Mouse (Mus musculus) gastrocnemius, adult 8-10 months (tissue): ENCODE measurements at regions not wholly inside any gene's neighbourhood (a gene's known extent, or its start where the extent isn't known, plus 50 kb on each side); places are given as distances from the start of the nearest gene placed in this dataset.

Source experiments
- DNase-seq, 2 experiments: peaks; one replicate each; pipeline ENCODE4 v3.0.0; 2022; ENCODE audit warnings: low spot score in 2 of 2

DNA sequence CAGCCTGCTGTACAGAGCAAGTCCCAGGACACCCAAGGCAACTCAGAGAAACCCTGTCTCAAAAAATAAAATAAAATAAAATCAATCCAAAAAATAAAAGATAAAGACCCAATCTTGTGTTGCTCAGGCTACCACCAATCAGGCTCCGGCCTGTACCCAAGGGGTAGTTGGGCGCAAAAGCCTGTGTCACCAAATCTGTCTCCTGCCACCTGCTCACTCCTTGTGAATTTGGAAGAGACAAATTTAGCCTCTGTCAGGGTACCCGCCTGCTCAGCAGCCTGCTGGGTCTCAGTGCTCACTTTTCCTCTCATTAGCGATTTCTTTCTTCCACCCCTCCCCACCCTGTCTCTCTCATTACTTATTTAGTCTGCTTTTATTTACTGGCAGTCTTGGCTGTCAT is 54.6 kb downstream of the Sox4 start:
- no peak for DNase-seq

DNA sequence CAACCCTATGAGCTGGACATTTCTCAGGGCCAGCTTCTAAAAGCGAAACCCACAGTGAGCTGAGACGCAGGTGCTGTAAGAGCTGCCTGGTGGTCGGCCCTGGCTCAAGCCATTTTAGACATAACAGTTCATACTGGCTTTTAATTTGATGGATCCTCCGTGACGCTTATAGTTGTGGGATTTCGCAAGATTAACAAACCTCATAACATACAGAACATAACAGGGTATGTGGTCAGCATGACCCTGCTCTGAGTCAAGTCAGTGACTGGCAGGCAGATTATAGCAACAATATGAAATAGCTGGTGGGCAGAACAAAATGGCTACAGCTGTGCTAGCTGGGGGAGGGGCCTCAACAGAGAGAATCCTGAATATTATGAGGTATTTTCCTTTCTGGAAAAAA is 60.6 kb downstream of the Sox4 start:
- DNase-seq = no peak

DNA sequence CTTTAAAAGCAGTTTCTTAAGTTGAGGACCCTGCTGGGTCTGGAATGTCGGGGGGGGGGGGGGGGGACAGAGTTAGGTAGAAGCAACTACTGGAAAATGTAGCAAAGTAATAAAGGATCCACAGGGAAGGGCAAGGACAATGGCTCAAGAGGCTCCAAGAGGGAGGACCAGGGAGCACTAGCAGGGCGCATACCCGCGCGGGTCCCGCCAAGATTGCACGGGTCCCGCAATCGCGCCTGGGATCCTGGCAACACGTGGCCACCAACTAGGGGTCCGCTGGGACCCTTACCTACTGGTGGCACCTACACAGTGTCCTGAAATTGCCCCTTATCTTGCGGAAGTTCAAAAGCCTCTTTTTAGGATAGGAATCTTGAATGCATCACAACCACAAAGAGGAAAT is 66.4 kb downstream of the Sox4 start:
- DNase-seq = no peak

DNA sequence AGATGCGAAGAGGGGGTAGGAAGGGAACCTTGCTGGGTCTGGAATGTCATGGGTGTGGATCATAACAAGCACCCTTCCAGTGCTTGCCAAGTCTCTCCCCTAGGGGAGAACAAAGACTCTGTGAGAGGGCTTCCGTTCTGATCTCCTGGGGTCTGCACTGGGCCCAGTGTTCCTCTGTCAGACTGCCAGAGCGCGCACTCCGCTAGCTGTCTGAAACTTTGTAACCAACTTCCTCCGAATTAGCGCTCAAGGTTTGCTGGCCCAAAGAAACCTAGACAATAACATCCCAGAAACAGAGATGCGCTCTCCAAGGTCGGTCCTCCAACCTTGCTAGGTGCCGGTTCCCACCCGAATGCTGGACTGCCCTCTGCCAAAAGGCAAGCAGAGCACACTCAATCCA is 66.8 kb downstream of the Sox4 start:
- no peak for DNase-seq

DNA sequence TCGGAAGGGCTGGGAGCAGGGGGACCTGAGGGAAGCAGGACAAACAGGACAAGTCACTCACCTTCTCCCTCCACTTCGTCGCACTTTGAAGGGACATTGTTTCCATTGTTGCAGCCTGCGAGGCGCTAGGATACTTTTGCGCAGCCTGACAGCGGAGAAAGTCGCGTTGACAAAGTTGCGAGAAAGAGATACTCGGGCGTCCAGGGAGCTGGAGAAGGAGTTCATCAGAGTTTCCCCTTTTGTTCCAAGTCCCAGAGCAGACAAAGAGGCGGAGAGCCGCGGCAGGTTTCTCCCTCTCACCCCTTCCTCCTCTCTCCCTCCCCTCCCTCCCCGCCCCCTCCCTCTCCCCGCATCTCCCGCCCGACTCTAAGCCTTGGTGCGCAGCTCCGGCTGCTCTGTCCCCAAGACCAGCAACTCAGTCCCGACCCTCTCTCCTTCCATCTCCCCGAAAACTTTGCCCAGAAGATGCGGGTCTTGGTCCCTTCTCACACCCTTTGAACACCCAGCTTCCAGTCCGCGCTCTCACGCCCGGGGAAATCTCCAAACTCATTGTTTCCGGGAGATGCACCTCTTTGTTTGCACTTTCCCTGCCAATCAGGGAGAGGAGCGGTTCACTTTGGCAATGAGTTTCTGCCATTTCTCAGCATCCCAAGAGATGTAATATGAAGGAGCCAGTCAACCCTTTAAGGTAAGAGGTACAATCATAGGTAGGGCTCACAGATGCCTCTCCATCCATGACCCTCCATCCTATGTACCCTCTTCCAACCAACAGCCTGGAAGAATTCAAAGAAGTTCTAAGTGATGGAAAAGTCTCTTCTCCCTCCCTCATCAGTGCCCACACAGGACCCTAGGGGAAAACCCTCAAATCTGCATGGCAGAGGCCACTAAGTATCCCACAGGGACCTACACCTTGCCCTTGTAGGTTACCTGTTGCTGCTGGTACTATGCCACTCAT is 68.2 kb downstream of the Sox4 start:
- no peak for DNase-seq

DNA sequence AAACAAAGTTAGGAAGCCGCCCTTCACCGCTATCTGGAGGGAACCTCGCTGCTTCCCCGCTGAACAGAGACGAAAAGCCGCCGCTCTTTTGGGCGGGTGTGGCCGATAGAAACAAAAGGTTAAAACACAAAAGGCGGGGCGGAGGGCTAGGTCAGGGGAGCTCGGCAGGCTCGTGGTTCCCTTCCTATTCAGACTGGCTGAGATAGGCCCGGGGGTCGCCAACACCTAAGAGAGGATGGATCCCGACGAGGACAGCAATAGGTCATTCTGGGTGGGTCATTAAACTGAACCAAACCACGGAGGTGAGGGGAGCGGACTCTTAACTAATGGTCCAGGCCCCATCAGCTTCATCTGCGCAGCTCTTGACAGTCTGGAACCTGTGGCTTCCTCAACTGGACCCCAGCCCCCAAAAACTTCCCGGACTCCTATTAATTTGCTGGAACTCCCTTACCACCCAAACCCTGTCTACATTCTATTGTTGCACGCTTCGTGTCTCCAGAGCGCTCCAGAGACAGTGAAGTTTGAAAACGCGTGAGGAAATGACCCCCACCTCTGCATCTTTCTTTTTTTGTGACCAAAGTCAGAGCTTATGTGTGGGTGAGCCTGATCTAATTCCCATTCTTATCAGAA is 69.2 kb downstream of the Sox4 start:
- DNase-seq = no peak

DNA sequence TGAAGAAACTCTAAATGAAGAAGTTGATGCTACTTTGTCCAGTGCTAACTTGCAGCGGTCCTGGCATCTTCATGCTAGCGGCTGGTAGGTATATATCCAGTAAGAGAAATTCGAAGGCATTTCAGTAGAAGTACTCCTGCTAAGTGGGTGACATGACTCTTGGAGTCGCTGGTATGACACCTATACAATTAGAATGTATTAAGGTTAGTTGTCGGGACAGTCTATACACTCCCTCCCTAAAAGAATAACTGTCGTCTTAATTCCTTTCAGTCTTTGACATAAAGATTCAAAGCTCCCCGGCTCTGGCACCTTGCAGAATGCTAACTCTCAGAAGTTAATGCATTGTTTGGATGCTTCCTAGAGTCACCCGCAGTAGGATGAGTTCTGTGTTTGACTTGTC is 70.1 kb downstream of the Sox4 start:
- DNase-seq = no peak

DNA sequence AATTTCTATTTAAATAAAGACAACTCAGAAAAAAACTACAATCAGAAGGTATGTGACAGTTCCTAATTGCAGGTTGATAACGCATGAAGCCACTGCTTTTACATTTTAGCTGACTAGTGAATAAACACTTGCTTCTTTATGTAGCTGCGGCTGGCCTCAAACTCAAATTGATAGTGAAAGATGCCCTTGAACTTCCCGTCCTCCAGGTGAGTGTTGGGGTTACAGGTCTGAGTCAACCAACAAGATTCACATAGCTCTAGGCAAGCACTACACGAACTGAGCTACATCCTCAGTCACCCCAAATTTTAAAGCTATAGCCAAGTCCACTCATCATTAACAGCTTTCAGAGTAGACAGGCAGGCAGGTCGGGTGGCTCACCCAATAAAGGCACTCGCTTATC is 72.6 kb downstream of the Sox4 start:
- DNase-seq = no peak

DNA sequence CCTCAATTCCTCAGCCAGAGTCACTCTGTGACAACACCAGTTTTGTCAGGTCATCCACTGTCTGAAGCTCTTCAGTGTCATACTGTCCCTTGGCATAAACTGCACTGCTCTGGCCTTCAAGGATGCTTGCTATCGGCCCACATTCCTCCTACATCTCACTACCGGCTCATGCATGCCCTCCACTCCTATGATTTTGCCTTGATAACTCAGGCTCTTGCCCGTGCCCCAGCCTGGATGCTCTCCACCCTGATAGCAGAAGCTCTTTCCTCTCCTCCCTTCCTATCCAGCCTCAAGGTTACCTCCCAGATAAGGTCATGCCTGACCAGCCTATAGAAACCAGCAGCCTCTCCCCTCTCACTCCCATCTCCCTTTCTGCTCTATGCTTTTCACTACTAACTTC is 74.8 kb downstream of the Sox4 start:
- no peak for DNase-seq

DNA sequence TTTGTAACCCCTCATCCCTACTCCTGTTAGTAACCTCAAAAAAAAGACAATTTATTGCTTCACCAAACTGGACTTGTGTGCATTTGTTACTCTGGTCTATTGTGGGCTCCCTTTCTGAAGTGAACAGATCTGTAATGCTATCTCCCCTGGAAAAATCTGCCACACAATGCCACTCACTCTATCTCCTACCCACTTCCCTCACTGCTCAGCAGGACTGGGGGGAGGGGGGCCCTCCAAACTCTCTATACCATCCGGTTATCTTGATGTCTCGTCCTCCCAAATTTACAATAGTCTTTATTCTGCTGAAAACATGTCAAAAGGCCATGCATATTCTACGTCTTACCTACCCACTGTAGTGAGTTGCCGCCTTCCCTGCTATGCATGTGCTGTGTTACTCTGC is 76.7 kb downstream of the Sox4 start:
- no peak for DNase-seq

DNA sequence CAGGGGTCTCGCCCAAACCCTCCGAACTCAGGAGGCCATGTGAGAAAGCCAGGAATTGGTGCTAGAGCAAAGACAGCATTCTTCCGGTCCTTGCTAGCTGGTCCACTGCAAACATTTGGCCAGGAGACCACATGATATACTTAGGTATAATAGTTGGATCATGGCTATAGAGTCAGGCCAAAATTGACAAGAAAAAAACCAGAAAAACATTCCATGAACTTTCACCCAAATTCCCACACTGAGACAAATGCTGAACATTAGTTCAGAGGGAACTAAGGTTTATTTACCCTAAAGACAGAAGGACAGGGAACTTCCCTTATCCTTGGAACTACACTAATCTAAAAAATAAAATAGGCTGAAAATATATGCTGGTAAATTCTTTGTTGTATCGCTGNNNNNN is 82.8 kb downstream of the Sox4 start:
- no peak for DNase-seq

DNA sequence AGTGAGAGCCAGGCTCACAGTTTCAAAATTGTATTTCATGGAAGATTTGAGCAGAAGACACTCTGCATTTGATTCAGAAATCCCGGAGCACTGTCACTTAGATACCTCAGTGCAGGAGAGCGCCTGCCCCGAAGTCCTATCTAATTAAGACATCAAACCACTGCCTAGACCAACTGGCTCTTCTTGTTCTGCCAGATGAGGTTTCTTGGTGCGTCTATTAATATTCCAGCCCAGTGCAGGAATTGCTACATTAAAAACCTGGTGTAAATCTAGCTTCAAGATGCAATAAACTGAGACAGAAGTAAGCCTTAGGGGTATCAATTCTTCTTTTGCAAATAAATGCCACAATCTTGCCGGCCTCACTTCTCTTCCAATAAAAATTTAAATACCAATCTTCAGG is 86.3 kb downstream of the Sox4 start:
- DNase-seq = no peak

DNA sequence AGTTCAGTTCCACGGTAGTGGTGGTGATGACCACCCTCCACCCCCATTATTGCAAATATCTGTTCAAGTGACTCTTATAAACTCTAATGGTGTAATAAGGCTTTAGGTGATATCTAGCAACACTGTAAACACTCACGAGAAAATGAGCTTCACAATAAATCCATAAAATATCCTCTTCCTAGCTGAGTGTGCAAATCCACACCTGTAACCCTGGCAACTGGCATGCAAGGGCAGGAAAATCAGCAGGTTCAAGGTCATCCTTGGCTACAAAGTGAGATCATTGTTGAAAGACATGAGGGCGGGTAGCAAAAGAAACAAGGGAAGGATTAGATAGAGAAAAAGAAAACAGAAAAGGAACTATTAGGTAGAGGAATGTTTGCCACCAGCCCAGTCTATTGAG is 86.8 kb downstream of the Sox4 start:
- DNase-seq = no peak

DNA sequence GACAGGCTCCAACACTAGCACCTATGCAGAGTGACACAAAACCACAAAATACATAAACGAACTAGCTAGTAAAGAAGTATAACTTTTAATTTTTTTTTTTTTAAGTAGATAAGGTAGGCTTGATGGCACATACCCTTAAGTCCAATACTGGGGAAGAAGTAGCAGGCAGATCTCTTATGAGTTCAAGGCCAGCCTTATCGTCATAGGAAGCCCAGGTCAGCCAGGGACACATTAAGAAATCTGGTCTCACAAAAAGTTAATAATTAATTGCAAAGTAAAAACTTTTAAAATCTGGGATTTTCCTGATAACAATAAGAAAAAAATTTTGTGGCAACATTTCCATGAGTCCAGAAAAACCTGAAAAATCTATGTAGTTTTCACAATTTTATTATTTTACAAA is 92.9 kb downstream of the Sox4 start:
- DNase-seq = no peak

DNA sequence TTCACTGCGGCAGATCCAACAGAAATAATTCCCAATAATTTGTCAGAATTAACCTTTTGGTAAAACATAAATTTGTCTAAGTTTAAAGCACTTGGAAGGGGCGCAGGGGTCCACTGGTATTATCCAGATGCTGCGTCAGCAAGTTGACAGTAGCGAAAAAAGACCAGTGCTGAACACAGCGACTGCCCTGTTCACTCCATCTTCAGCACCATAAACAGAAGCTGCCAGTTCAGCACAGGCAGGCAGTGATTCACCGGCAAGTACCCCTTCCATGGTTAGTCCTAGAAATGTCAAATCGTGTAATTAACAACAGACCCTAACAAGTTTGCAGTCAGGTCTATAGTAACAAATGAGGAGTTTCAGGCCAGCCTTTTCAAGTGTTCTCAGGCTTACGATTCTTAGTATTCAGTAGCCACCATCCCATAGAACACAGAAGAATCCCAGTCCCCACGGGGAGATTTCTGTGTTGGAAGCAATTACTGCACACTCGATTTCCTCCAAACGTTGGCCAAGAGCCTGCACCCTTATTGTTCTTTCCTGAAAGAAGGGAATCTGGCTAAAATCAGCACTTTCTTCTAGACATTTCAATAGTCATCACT is 93.6 kb downstream of the Sox4 start:
- DNase-seq = no peak

DNA sequence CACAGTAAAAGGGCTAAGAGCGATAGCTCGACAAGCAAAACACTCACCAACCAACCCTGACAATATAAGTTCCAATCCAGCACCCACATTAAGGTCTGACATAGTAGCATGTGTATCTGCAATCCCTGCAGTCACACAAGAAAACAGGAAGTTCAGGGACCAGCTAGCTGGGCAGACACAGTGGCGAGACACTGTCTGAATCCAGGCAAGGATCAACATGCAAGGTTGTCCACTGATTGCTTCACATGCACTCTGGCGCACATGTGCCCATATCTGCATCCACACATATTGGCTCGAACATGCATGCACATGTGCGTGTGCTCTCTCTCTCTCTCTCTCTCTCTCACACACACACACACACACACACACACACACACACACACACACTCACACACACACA is 95.5 kb downstream of the Sox4 start:
- DNase-seq = no peak

DNA sequence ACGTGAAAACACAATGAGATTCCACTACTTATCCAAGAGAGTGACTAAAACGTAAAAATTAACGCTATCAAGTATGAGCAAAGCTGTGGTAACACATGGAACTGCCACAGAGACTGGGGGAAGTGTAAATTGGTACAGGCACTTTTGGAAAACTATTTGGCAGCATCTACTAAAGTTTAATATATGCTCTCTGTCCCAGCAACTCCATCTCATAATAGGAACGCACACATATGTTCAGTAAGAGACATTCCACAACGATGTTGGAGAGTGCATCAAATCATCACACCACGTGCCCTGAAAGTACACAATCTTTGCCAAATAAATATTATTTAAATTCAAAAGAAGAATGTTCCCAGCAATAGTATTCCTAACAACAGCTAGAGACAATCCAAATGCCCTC is 96.3 kb downstream of the Sox4 start:
- no peak for DNase-seq

DNA sequence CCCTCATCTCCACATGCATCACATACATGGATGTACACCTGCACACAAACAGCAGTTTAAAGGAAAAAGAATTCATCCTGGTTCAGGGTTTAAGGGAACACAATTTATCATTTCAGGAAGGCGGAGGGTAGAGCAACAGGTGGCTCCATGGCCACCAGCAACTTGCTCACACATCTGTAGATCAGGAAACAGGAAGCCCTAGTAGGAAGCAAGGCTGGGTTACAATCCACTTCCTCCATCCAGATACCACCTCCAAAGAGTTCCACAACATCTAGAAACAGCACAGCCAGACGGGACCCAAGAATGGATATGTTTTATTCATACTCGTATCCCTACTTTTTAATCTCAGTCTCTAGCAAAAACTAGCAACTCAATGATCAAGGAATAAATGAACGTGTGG is 97.0 kb downstream of the Sox4 start:
- DNase-seq = no peak

DNA sequence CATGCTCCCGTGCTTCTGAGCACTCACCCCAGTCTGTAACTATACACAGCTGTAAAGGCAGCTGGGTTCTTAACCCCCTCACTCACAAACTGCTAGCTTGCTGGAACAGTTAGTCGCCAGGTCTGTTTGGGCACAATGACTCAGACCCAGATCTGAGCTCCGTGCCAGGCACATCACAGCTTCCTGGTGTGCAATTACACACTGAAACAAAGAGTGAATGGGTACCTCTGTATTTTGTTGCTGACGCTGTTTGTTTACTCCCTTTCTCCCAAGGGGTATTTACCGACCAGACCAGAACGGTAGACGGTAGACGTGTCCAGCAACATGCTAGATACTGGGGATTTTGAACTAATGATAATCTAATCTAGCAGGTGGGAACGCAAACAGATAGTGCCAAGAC is 99.3 kb downstream of the Sox4 start:
- DNase-seq = no peak

DNA sequence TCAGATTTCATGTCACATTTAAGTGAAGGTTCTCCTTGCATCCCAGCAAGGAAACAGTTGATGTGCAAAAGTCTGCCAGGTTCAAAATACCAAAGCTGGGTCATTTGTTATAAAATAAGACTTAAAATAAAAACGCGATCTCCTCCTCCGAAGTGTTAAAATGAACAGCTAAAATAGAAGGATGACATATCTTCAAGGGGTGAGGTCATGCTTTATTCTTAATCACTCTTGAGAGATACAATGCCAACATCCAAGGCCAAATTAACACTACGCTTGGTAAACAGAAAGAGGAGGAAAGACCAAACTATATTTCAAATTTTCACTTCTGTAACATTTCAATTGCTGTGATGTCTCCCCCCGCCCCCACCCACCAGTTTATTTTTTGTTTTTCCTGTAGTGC is 105.2 kb downstream of the Sox4 start:
- no peak for DNase-seq

DNA sequence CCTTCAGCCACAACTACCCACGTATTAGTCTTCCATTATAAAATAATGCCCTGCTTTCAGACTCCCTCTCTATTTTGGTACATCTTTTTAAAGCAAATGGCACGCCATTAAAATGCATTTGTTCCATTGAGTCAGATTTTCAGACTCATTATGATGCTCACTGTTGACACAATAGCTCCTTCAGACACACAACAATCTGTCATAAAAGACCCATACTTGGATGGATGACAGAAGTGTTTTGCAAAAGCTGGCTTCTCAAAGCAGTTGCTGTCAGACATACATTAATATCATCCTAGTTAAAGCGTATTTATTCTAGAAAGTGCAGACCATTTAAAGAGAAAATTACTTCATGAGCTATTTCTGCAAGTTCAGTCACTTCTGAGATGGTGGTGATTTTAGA is 106.0 kb downstream of the Sox4 start:
- no peak for DNase-seq

DNA sequence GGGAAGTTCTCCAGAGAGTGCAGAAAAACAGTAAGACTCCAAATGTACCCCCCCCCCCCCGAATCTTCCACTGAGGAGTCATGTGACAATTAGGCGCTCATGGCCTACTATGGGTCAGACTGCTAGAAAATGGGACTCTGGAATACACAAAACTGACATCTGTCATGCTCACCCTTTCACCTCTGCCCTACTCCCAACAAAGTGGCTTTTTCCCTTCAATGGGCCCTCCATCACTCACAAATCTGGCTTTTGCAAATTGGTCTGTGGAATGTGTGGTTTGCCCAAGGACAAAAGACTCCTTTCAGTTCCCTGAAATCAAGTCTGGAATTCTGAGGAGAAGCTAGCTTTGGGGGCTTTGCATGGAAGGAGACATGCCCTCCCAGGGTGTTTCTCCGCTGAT is 109.0 kb downstream of the Sox4 start:
- DNase-seq = no peak

DNA sequence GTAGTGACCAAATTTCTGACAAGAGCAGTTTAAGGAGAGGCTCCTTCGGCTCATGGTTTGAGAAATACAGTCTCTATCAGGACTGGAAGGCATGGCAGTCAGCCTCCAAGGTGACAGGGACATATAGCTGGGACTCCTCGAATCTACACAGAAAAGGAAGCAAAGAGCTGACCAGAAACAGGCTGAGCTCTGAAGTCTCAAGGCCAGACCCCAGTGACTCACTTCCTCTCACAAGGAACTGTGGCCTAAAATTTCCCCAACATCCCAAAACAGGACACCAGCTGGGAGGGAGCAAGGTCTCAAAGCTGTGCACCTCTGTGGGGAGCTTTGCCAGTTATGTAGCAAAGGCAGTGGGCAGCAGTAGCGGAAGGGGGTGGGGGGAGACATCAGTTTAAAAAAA is 110.7 kb downstream of the Sox4 start:
- DNase-seq = no peak
